Mouse (Mus musculus): ENCODE data around the gene Stip1. TPM values are rescaled to one million over a fixed set of nuclear protein-coding genes. Genes with fewer than 3 reads are reported as not detected.
A peak's percentile ranks its signal among the peaks of the same experiment; 100 is the strongest.
"Not testable (repeated sequence)": the region's sequence is repeated elsewhere in the genome, so short reads cannot be mapped to it uniquely, and the experiment has no call there.

Gene Stip1
- polyA plus RNA-seq, 1 experiment from 2014 or later: 246 TPM

GRCm38 (mm10) chr19:7054772-7055171, 15.0 kb upstream of the Stip1 start:
- 66% methylated on average over 10 of the region's 10 CpGs for WGBS
- Histone ChIP-seq H3K4me3 (replicated peaks; ENCODE audit: low read length) (no peak overlapping the region), H3K27me3 (replicated peaks; ENCODE audit: control insufficient read depth, insufficient read depth, low read length) (no peaks in the 10 kb centered on the region), H3K4me2 (ENCODE audit: low read length) (no peak overlapping the region), H3K36me3 (ENCODE audit: control insufficient read depth, insufficient read depth) (no peaks in the 10 kb centered on the region), H3K9me3 (ENCODE audit: control insufficient read depth, low read length) (no peaks in the 10 kb centered on the region), H3K27ac (ENCODE audit: low read length) (no peak overlapping the region), H3K9ac (replicated peaks; ENCODE audit: low read depth, low read length) (no peak overlapping the region), H3K4me1 (replicated peaks; ENCODE audit: control insufficient read depth, insufficient read depth, low read length) (peaks cover 18% of the 10 kb centered on the region)
- ATAC-seq: no peak

- peaks cover 18% of the 10 kb centered on the region for H3K4me1 ChIP-seq (replicated peaks; ENCODE audit: control insufficient read depth, insufficient read depth, low read length)
- H3K4me2 ChIP-seq (ENCODE audit: low read length); H3K4me3 ChIP-seq (replicated peaks; ENCODE audit: low read length); H3K36me3 ChIP-seq (ENCODE audit: control insufficient read depth, insufficient read depth); H3K9me3 ChIP-seq (ENCODE audit: control insufficient read depth, low read length); H3K27me3 ChIP-seq (replicated peaks; ENCODE audit: control insufficient read depth, insufficient read depth, low read length); H3K9ac ChIP-seq (replicated peaks; ENCODE audit: low read depth, low read length); ATAC-seq; H3K27ac ChIP-seq (ENCODE audit: low read length): not testable (repeated sequence)
- 73% methylated on average over 4 of the region's 4 CpGs for WGBS
Measured at GRCm38 (mm10) chr19:7053382-7053781, 13.6 kb upstream of the Stip1 start.

- no peak overlapping the region for H3K9ac ChIP-seq (replicated peaks; ENCODE audit: low read depth, low read length)
- WGBS: 28% methylated on average over 4 of the region's 4 CpGs
- H3K27me3 ChIP-seq (replicated peaks; ENCODE audit: control insufficient read depth, insufficient read depth, low read length): no peaks in the 10 kb centered on the region
- no peak overlapping the region for H3K4me3 ChIP-seq (replicated peaks; ENCODE audit: low read length)
- H3K27ac ChIP-seq (ENCODE audit: low read length): no peak overlapping the region
- no peak for ATAC-seq
- no peak overlapping the region for H3K4me2 ChIP-seq (ENCODE audit: low read length)
- no peaks in the 10 kb centered on the region for H3K9me3 ChIP-seq (ENCODE audit: control insufficient read depth, low read length)
- peaks cover 6% of the 10 kb centered on the region for H3K4me1 ChIP-seq (replicated peaks; ENCODE audit: control insufficient read depth, insufficient read depth, low read length)
- no peaks in the 10 kb centered on the region for H3K36me3 ChIP-seq (ENCODE audit: control insufficient read depth, insufficient read depth)
Measured at GRCm38 (mm10) chr19:7044706-7045105, 4.9 kb upstream of the Stip1 start.

GRCm38 (mm10) chr19:7044279-7044678, 4.5 kb upstream of the Stip1 start:
- Histone ChIP-seq H3K27me3 (replicated peaks; ENCODE audit: control insufficient read depth, insufficient read depth, low read length) (no peaks in the 10 kb centered on the region), H3K27ac (ENCODE audit: low read length) (no peak overlapping the region), H3K9me3 (ENCODE audit: control insufficient read depth, low read length) (no peaks in the 10 kb centered on the region), H3K4me1 (replicated peaks; ENCODE audit: control insufficient read depth, insufficient read depth, low read length) (peaks cover 6% of the 10 kb centered on the region), H3K36me3 (ENCODE audit: control insufficient read depth, insufficient read depth) (no peaks in the 10 kb centered on the region), H3K4me2 (ENCODE audit: low read length) (no peak overlapping the region), H3K4me3 (replicated peaks; ENCODE audit: low read length) (no peak overlapping the region), H3K9ac (replicated peaks; ENCODE audit: low read depth, low read length) (no peak overlapping the region)
- 72% methylated on average over 4 of the region's 4 CpGs for WGBS
- no peak for ATAC-seq

GRCm38 (mm10) chr19:7041171-7041570, 1.4 kb upstream of the Stip1 start:
- no peaks in the 10 kb centered on the region for H3K36me3 ChIP-seq (ENCODE audit: control insufficient read depth, insufficient read depth)
- no peak overlapping the region for H3K27ac ChIP-seq (ENCODE audit: low read length)
- H3K9me3 ChIP-seq (ENCODE audit: control insufficient read depth, low read length): no peaks in the 10 kb centered on the region
- no peak overlapping the region for H3K9ac ChIP-seq (replicated peaks; ENCODE audit: low read depth, low read length)
- H3K4me1 ChIP-seq (replicated peaks; ENCODE audit: control insufficient read depth, insufficient read depth, low read length): peaks cover 29% of the 10 kb centered on the region
- no peak overlapping the region; the same call in 1 of the 2 replicates for H3K4me3 ChIP-seq (replicated peaks; ENCODE audit: low read length)
- no peaks in the 10 kb centered on the region for H3K27me3 ChIP-seq (replicated peaks; ENCODE audit: control insufficient read depth, insufficient read depth, low read length)
- H3K4me2 ChIP-seq (ENCODE audit: low read length): no peak overlapping the region
- WGBS: 73% methylated on average over 2 of the region's 2 CpGs
- no peak for ATAC-seq

- Histone ChIP-seq H3K4me2 (ENCODE audit: low read length) (peak overlapping the region; percentile 97), H3K4me3 (replicated peaks; ENCODE audit: low read length) (peak overlapping the region; percentile 64), H3K9ac (replicated peaks; ENCODE audit: low read depth, low read length) (peak overlapping the region; percentile 82), H3K9me3 (ENCODE audit: control insufficient read depth, low read length) (no peaks in the 10 kb centered on the region), H3K27ac (ENCODE audit: low read length) (peak overlapping the region; percentile 98), H3K27me3 (replicated peaks; ENCODE audit: control insufficient read depth, insufficient read depth, low read length) (no peaks in the 10 kb centered on the region), H3K36me3 (ENCODE audit: control insufficient read depth, insufficient read depth) (no peaks in the 10 kb centered on the region), H3K4me1 (replicated peaks; ENCODE audit: control insufficient read depth, insufficient read depth, low read length) (peaks cover 29% of the 10 kb centered on the region)
- no peak for ATAC-seq
- 21% methylated on average over 13 of the region's 13 CpGs for WGBS
Measured at GRCm38 (mm10) chr19:7040637-7041130, 917 bp upstream of the Stip1 start.

- H3K4me2 ChIP-seq (ENCODE audit: low read length): peak overlapping the region; percentile 93
- H3K36me3 ChIP-seq (ENCODE audit: control insufficient read depth, insufficient read depth): peaks cover 7% of the 10 kb centered on the region
- H3K4me3 ChIP-seq (replicated peaks; ENCODE audit: low read length): peak overlapping the region; percentile 98
- H3K9ac ChIP-seq (replicated peaks; ENCODE audit: low read depth, low read length): peak overlapping the region; percentile 96
- peak overlapping the region; percentile 91 for H3K27ac ChIP-seq (ENCODE audit: low read length)
- H3K4me1 ChIP-seq (replicated peaks; ENCODE audit: control insufficient read depth, insufficient read depth, low read length): peaks cover 29% of the 10 kb centered on the region
- no peaks in the 10 kb centered on the region for H3K9me3 ChIP-seq (ENCODE audit: control insufficient read depth, low read length)
- WGBS: under 1% methylated on average over 35 of the region's 35 CpGs
- no peaks in the 10 kb centered on the region for H3K27me3 ChIP-seq (replicated peaks; ENCODE audit: control insufficient read depth, insufficient read depth, low read length)
- ATAC-seq: peak; percentile 0; the same call in 1 of the 2 replicates
Measured at GRCm38 (mm10) chr19:7039088-7039720, 563 bp downstream of the Stip1 start.

GRCm38 (mm10) chr19:7034006-7034405, 5.8 kb downstream of the Stip1 start:
- Histone ChIP-seq H3K9ac (replicated peaks; ENCODE audit: low read depth, low read length) (no peak overlapping the region), H3K4me3 (replicated peaks; ENCODE audit: low read length) (no peak overlapping the region), H3K27ac (ENCODE audit: low read length) (no peak overlapping the region), H3K4me1 (replicated peaks; ENCODE audit: control insufficient read depth, insufficient read depth, low read length) (peaks cover 21% of the 10 kb centered on the region), H3K4me2 (ENCODE audit: low read length) (no peak overlapping the region), H3K36me3 (ENCODE audit: control insufficient read depth, insufficient read depth) (peaks cover 40% of the 10 kb centered on the region), H3K27me3 (replicated peaks; ENCODE audit: control insufficient read depth, insufficient read depth, low read length) (no peaks in the 10 kb centered on the region), H3K9me3 (ENCODE audit: control insufficient read depth, low read length) (no peaks in the 10 kb centered on the region)
- ATAC-seq: no peak
- whole genome bisulfite sequencing: 93% methylated on average over 5 of the region's 5 CpGs

GRCm38 (mm10) chr19:7029531-7029930, 10.2 kb downstream of the Stip1 start:
- H3K4me1 ChIP-seq (replicated peaks; ENCODE audit: control insufficient read depth, insufficient read depth, low read length): no peaks in the 10 kb centered on the region
- H3K27ac ChIP-seq (ENCODE audit: low read length): no peak overlapping the region
- ATAC-seq: no peak
- no peak overlapping the region for H3K4me3 ChIP-seq (replicated peaks; ENCODE audit: low read length)
- no peaks in the 10 kb centered on the region for H3K9me3 ChIP-seq (ENCODE audit: control insufficient read depth, low read length)
- H3K36me3 ChIP-seq (ENCODE audit: control insufficient read depth, insufficient read depth): peaks cover 59% of the 10 kb centered on the region
- no peak overlapping the region for H3K4me2 ChIP-seq (ENCODE audit: low read length)
- 94% methylated on average over 5 of the region's 5 CpGs for WGBS
- H3K27me3 ChIP-seq (replicated peaks; ENCODE audit: control insufficient read depth, insufficient read depth, low read length): no peaks in the 10 kb centered on the region
- no peak overlapping the region for H3K9ac ChIP-seq (replicated peaks; ENCODE audit: low read depth, low read length)
